Mouse (Mus musculus): ENCODE measurements around the gene Negr1. TPM values are rescaled to one million over a fixed set of nuclear protein-coding genes. Genes with fewer than 3 reads are reported as not detected.

The Negr1 gene
- polyA plus RNA-seq, 1 experiment from 2014 or later, result 0.12 TPM

GRCm38 (mm10) chr3:156698687-156699086, 137.1 kb downstream of the Negr1 start:
- no peaks in the 10 kb centered on the region for H3K36me3 ChIP-seq
- no peak overlapping the region for H3K4me3 ChIP-seq (replicated peaks)
- DNase-seq, result no peak
- no peaks in the 10 kb centered on the region for H3K9me3 ChIP-seq (replicated peaks)
- 71% methylated on average over 1 of the region's 1 CpGs for WGBS (ENCODE audit: insufficient replicate concordance)
- ATAC-seq (ENCODE audit: low read depth), result no peak
- H3K4me2 ChIP-seq, result no peak overlapping the region
- H3K27me3 ChIP-seq, result no peaks in the 10 kb centered on the region
- no peak overlapping the region for H3K27ac ChIP-seq
- no peaks in the 10 kb centered on the region for H3K4me1 ChIP-seq (replicated peaks)
- no peak overlapping the region for H3K9ac ChIP-seq

- ATAC-seq (ENCODE audit: low read depth) (no peak), DNase-seq (no peak)
- H3K4me3 ChIP-seq (replicated peaks), result no peak overlapping the region
- no peaks in the 10 kb centered on the region for H3K4me1 ChIP-seq (replicated peaks)
- H3K36me3 ChIP-seq, result no peaks in the 10 kb centered on the region
- H3K9me3 ChIP-seq (replicated peaks), result no peaks in the 10 kb centered on the region
- no peak overlapping the region for H3K27ac ChIP-seq
- H3K27me3 ChIP-seq, result no peaks in the 10 kb centered on the region
- WGBS (ENCODE audit: insufficient replicate concordance), result 51% methylated on average over 1 of the region's 1 CpGs
- H3K9ac ChIP-seq, result no peak overlapping the region
- no peak overlapping the region for H3K4me2 ChIP-seq
These were observed 141.6 kb downstream of the Negr1 start for GRCm38 (mm10) chr3:156703241-156703640.

GRCm38 (mm10) chr3:156710240-156710639, 148.6 kb downstream of the Negr1 start:
- Histone ChIP-seq H3K9me3 (replicated peaks) (no peaks in the 10 kb centered on the region), H3K4me1 (replicated peaks) (no peaks in the 10 kb centered on the region), H3K4me2 (no peak overlapping the region), H3K27ac (no peak overlapping the region), H3K27me3 (no peaks in the 10 kb centered on the region), H3K4me3 (replicated peaks) (no peak overlapping the region), H3K36me3 (no peaks in the 10 kb centered on the region), H3K9ac (no peak overlapping the region)
- 57% methylated on average over 5 of the region's 5 CpGs for WGBS (ENCODE audit: insufficient replicate concordance)
- DNase-seq, result no peak
- no peak for ATAC-seq (ENCODE audit: low read depth)

- ATAC-seq (ENCODE audit: low read depth) (no peak), DNase-seq (no peak)
- WGBS (ENCODE audit: insufficient replicate concordance), result 61% methylated on average over 4 of the region's 4 CpGs
- no peak overlapping the region for H3K9ac ChIP-seq
- no peaks in the 10 kb centered on the region for H3K36me3 ChIP-seq
- H3K4me1 ChIP-seq (replicated peaks), result no peaks in the 10 kb centered on the region
- no peak overlapping the region for H3K27ac ChIP-seq
- no peak overlapping the region for H3K4me3 ChIP-seq (replicated peaks)
- no peak overlapping the region for H3K4me2 ChIP-seq
- H3K9me3 ChIP-seq (replicated peaks), result no peaks in the 10 kb centered on the region
- no peaks in the 10 kb centered on the region for H3K27me3 ChIP-seq
These were observed 149.1 kb downstream of the Negr1 start for GRCm38 (mm10) chr3:156710693-156711092.

GRCm38 (mm10) chr3:156736335-156736734, 174.7 kb downstream of the Negr1 start:
- DNase-seq, result no peak
- H3K27ac ChIP-seq, result no peak overlapping the region
- H3K36me3 ChIP-seq, result no peaks in the 10 kb centered on the region
- no peak overlapping the region for H3K4me2 ChIP-seq
- ATAC-seq (ENCODE audit: low read depth), result no peak
- no peaks in the 10 kb centered on the region for H3K4me1 ChIP-seq (replicated peaks)
- H3K4me3 ChIP-seq (replicated peaks), result no peak overlapping the region
- no peak overlapping the region for H3K9ac ChIP-seq
- no peaks in the 10 kb centered on the region for H3K27me3 ChIP-seq
- H3K9me3 ChIP-seq (replicated peaks), result no peaks in the 10 kb centered on the region

- H3K9me3 ChIP-seq (replicated peaks), result 0 out of 2 replicates have a peak, but pooled peaks cover 3% of the 10 kb centered on the region
- H3K27me3 ChIP-seq, result no peaks in the 10 kb centered on the region
- WGBS (ENCODE audit: insufficient replicate concordance), result 67% methylated on average over 3 of the region's 3 CpGs
- no peak overlapping the region for H3K4me3 ChIP-seq (replicated peaks)
- no peaks in the 10 kb centered on the region for H3K4me1 ChIP-seq (replicated peaks)
- ATAC-seq (ENCODE audit: low read depth), result no peak
- DNase-seq, result no peak
- no peaks in the 10 kb centered on the region for H3K36me3 ChIP-seq
- no peak overlapping the region for H3K4me2 ChIP-seq
- H3K9ac ChIP-seq, result no peak overlapping the region
- no peak overlapping the region for H3K27ac ChIP-seq
These were observed 177.9 kb downstream of the Negr1 start for GRCm38 (mm10) chr3:156739529-156739928.

GRCm38 (mm10) chr3:156743266-156743665, 181.7 kb downstream of the Negr1 start:
- Histone ChIP-seq H3K4me2 (no peak overlapping the region), H3K27me3 (no peaks in the 10 kb centered on the region), H3K4me3 (replicated peaks) (no peak overlapping the region), H3K9me3 (replicated peaks) (0 out of 2 replicates have a peak, but pooled peaks cover 3% of the 10 kb centered on the region), H3K27ac (no peak overlapping the region), H3K9ac (no peak overlapping the region), H3K4me1 (replicated peaks) (no peaks in the 10 kb centered on the region), H3K36me3 (no peaks in the 10 kb centered on the region)
- ATAC-seq (ENCODE audit: low read depth) (no peak), DNase-seq (no peak)
- WGBS (ENCODE audit: insufficient replicate concordance), result 75% methylated on average over 1 of the region's 1 CpGs

- ATAC-seq (ENCODE audit: low read depth) (no peak), DNase-seq (no peak)
- Histone ChIP-seq H3K4me3 (replicated peaks) (no peak overlapping the region), H3K4me2 (no peak overlapping the region), H3K9ac (no peak overlapping the region), H3K4me1 (replicated peaks) (no peaks in the 10 kb centered on the region), H3K27me3 (no peaks in the 10 kb centered on the region), H3K9me3 (replicated peaks) (0 out of 2 replicates have a peak, but pooled peaks cover 3% of the 10 kb centered on the region), H3K36me3 (no peaks in the 10 kb centered on the region), H3K27ac (no peak overlapping the region)
- WGBS (ENCODE audit: insufficient replicate concordance), result 73% methylated on average over 5 of the region's 5 CpGs
These were observed 183.7 kb downstream of the Negr1 start for GRCm38 (mm10) chr3:156745218-156745770.

- Histone ChIP-seq H3K27me3 (no peaks in the 10 kb centered on the region), H3K4me3 (replicated peaks) (no peak overlapping the region), H3K27ac (no peak overlapping the region), H3K9ac (no peak overlapping the region), H3K9me3 (replicated peaks) (0 out of 2 replicates have a peak, but pooled peaks cover 3% of the 10 kb centered on the region), H3K36me3 (no peaks in the 10 kb centered on the region), H3K4me2 (no peak overlapping the region), H3K4me1 (replicated peaks) (no peaks in the 10 kb centered on the region)
- no peak for ATAC-seq (ENCODE audit: low read depth)
- no peak for DNase-seq
- 61% methylated on average over 3 of the region's 3 CpGs for WGBS (ENCODE audit: insufficient replicate concordance)
These were observed 185.9 kb downstream of the Negr1 start for GRCm38 (mm10) chr3:156747456-156747855.

- Histone ChIP-seq H3K9ac (no peak overlapping the region), H3K4me3 (replicated peaks) (no peak overlapping the region), H3K9me3 (replicated peaks) (no peaks in the 10 kb centered on the region), H3K27ac (no peak overlapping the region), H3K4me1 (replicated peaks) (no peaks in the 10 kb centered on the region), H3K27me3 (no peaks in the 10 kb centered on the region), H3K36me3 (no peaks in the 10 kb centered on the region), H3K4me2 (no peak overlapping the region)
- 68% methylated on average over 4 of the region's 4 CpGs for WGBS (ENCODE audit: insufficient replicate concordance)
- no peak for ATAC-seq (ENCODE audit: low read depth)
- DNase-seq, result no peak
These were observed 192.3 kb downstream of the Negr1 start for GRCm38 (mm10) chr3:156753780-156754373.

GRCm38 (mm10) chr3:156754790-156755530, 193.4 kb downstream of the Negr1 start:
- 24% methylated on average over 1 of the region's 1 CpGs for WGBS (ENCODE audit: insufficient replicate concordance)
- no peak for ATAC-seq (ENCODE audit: low read depth)
- Histone ChIP-seq H3K27ac (no peak overlapping the region), H3K27me3 (no peaks in the 10 kb centered on the region), H3K4me3 (replicated peaks) (no peak overlapping the region), H3K9ac (no peak overlapping the region), H3K4me2 (no peak overlapping the region), H3K4me1 (replicated peaks) (no peaks in the 10 kb centered on the region), H3K36me3 (no peaks in the 10 kb centered on the region), H3K9me3 (replicated peaks) (no peaks in the 10 kb centered on the region)
- no peak for DNase-seq

- Histone ChIP-seq H3K4me1 (replicated peaks) (no peaks in the 10 kb centered on the region), H3K36me3 (no peaks in the 10 kb centered on the region), H3K27me3 (no peaks in the 10 kb centered on the region), H3K27ac (no peak overlapping the region), H3K9me3 (replicated peaks) (no peaks in the 10 kb centered on the region), H3K4me3 (replicated peaks) (no peak overlapping the region), H3K9ac (no peak overlapping the region), H3K4me2 (no peak overlapping the region)
- ATAC-seq (ENCODE audit: low read depth) (no peak), DNase-seq (no peak)
- 53% methylated on average over 3 of the region's 3 CpGs for WGBS (ENCODE audit: insufficient replicate concordance)
These were observed 203.4 kb downstream of the Negr1 start for GRCm38 (mm10) chr3:156765015-156765414.

Measured in liver, embryonic 13.5 days (tissue).